Mouse (Mus musculus) kidney, adult 8-10 months (tissue): ENCODE results near the gene Slc25a21.

Source experiments
- DNase-seq, 2 experiments: peaks; one replicate each; pipeline ENCODE4 v3.0.0; 2022

Slc25a21 gene

GRCm38 (mm10) chr12:56688482-56688840 lies 508.8 kb downstream of the Slc25a21 start:
- DNase-seq, result no peak

GRCm38 (mm10) chr12:56687640-56688481 lies 509.4 kb downstream of the Slc25a21 start:
- DNase-seq, result no peak

- peak in 1 of 2 experiments; percentile 41 for DNase-seq
These were observed 516.0 kb downstream of the Slc25a21 start for GRCm38 (mm10) chr12:56681096-56681811.

GRCm38 (mm10) chr12:56677620-56678019 lies 519.7 kb downstream of the Slc25a21 start:
- DNase-seq, result no peak

GRCm38 (mm10) chr12:56674726-56675125 lies 522.5 kb downstream of the Slc25a21 start:
- DNase-seq, result peak in 1 of 2 experiments; percentile 58

- no peak for DNase-seq
These were observed 526.5 kb downstream of the Slc25a21 start for GRCm38 (mm10) chr12:56670795-56671194.

GRCm38 (mm10) chr12:56669451-56670122 lies 527.7 kb downstream of the Slc25a21 start:
- DNase-seq, result no peak
